Mouse (Mus musculus) myocyte (in vitro differentiated cells): Measurements from ENCODE around the gene Eci2.

Source experiments
- CEBPB ChIP-seq: IDR thresholded peaks from 2 replicates; pipeline ENCODE4 v1.6.1; 2011; ENCODE audit warnings: mild to moderate bottlenecking, moderate library complexity; ENCODE audit not compliant: poor library complexity, insufficient read depth, severe bottlenecking
- POLR2A ChIP-seq: IDR thresholded peaks from one replicate; pipeline ENCODE4 v1.6.1; 2011; ENCODE audit warnings: low read depth, mild to moderate bottlenecking, control low read depth, moderate library complexity; ENCODE audit not compliant: insufficient read length
- REST ChIP-seq: IDR thresholded peaks from one replicate; pipeline ENCODE4 v1.6.1; 2011; ENCODE audit warnings: mild to moderate bottlenecking, control low read depth, moderate library complexity; ENCODE audit not compliant: insufficient read depth, insufficient read length
- TCF12 ChIP-seq: IDR thresholded peaks from one replicate; pipeline ENCODE4 v1.6.1; 2011; ENCODE audit warnings: mild to moderate bottlenecking, control low read depth; ENCODE audit not compliant: poor library complexity, insufficient read depth, severe bottlenecking

DNA sequence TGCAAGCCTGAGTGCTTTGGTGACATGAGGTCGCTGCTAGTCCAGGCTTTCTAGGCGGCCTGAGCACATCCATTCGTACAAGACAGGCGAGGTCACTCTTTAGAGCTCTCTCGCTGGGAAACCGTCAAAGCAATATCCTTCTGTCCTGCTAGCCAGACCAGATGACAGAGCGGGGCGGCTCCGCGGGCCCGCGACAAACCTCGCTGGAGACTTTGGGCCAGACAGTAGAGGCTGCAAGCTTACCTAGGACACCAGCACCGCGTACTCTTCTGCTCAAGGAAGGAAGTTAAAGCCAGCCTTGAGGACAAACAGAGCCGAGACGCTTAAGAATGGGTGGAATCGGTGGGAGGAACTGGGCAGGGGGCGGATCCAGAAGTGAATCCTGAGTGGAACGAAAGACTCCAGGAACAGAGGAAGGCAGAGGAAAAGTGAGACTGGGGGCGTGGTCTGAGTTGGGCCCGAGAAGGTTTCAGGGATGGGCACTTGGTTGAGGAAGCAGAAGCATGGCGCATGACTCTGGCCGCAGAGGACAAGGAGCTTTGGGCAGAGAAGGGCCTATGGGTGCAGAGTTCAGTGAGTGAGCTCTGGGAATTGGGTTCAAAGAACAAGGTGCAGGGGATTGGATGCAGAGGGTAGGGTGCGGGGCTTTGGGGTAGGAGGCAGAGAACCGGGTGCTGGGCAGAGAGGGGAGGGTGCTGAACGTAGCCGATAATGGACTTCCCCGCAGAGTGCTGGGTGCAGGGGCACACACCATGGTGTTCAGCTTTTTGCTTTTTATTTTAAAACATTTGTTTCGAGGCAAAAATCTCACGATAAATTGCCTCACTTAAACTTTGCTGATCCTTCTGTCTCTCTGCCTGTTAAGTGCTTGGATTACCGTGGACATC is 63.1 kb downstream of the Eci2 start, which contains the start of gene Eci3:
- TF ChIP-seq POLR2A, result no peak
- TF ChIP-seq TCF12, result no peak
- no peak for TF ChIP-seq REST
- no peak for TF ChIP-seq CEBPB
